Mouse (Mus musculus) liver, embryonic 12.5 days (tissue): Measurements from ENCODE around the gene Plxnc1. TPM values are rescaled to one million over a fixed set of nuclear protein-coding genes. Genes with fewer than 3 reads are reported as not detected.

ENCODE experiments used
- ATAC-seq: fragments of 200-750 bp; cut with Nextera tagmentation; 2 replicates; pipeline ENCODE4 v1.8.0; 2017; ENCODE audit warnings: moderate number of reproducible peaks, mild to moderate bottlenecking, moderate library complexity
- H3K27ac ChIP-seq: fragments of 300-500 bp; sonication (generic); 2 replicates; pipeline ENCODE4 v1.5.1; 2016; ENCODE audit warnings: mild to moderate bottlenecking
- H3K27me3 ChIP-seq: fragments of 300-500 bp; sonication (generic); replicated peaks from 2 replicates; pipeline ENCODE4 v1.6.1; 2016; ENCODE audit warnings: mild to moderate bottlenecking, moderate library complexity
- H3K36me3 ChIP-seq: fragments of 300-500 bp; sonication (generic); 2 replicates; pipeline ENCODE4 v1.6.1; 2016; ENCODE audit warnings: mild to moderate bottlenecking, moderate library complexity
- H3K4me1 ChIP-seq: fragments of 300-500 bp; sonication (generic); 2 replicates; pipeline ENCODE4 v1.6.1; 2016
- H3K4me2 ChIP-seq: fragments of 300-500 bp; sonication (generic); 2 replicates; pipeline ENCODE4 v1.6.1; 2016; ENCODE audit warnings: mild to moderate bottlenecking, moderate library complexity
- H3K4me3 ChIP-seq: fragments of 300-500 bp; sonication (generic); 2 replicates; pipeline ENCODE4 v1.5.1; 2016; ENCODE audit warnings: mild to moderate bottlenecking, moderate library complexity
- H3K9ac ChIP-seq: fragments of 300-500 bp; sonication (generic); 2 replicates; pipeline ENCODE4 v1.6.1; 2016; ENCODE audit warnings: mild to moderate bottlenecking, moderate library complexity
- H3K9me3 ChIP-seq: fragments of 300-500 bp; sonication (generic); replicated peaks from 2 replicates; pipeline ENCODE4 v1.6.1; 2016; ENCODE audit warnings: mild to moderate bottlenecking, moderate library complexity
- WGBS: fragments of 180-500 bp; shearing (Covaris S2); methylation state at CpG from one replicate; pipeline ENCODE4 v1.1.7; 2016; ENCODE audit not compliant: insufficient replicate concordance; 5-methylcytosine and 5-hydroxymethylcytosine counted together
- polyA plus RNA-seq: library from polyadenylated mRNA; unstranded; fragments of >200 nt; fragmentation: Nextera tagmentation; extraction: Ambion mirVana; gene quantifications from 2 replicates; pipeline ENCODE4 v1.2.1, GENCODE M21; 2016

The Plxnc1 gene
- polyA plus RNA-seq, 1 experiment from 2014 or later, result 4.4 TPM

- WGBS, result 60% methylated on average over 4 of the region's 5 CpGs
- Histone ChIP-seq H3K27me3 (no peaks in the 10 kb centered on the region), H3K36me3 (peaks cover 8% of the 10 kb centered on the region; the same call in 1 of the 2 replicates), H3K9me3 (no peaks in the 10 kb centered on the region), H3K4me2 (no peak overlapping the region), H3K27ac (no peak overlapping the region), H3K4me1 (peaks cover 12% of the 10 kb centered on the region), H3K9ac (no peak overlapping the region), H3K4me3 (no peak overlapping the region)
- ATAC-seq, result no peak
These were observed 39.4 kb downstream of the Plxnc1 start for GRCm38 (mm10) chr10:94905219-94905618.

- no peak overlapping the region for H3K27ac ChIP-seq
- no peaks in the 10 kb centered on the region for H3K4me1 ChIP-seq
- H3K9ac ChIP-seq, result no peak overlapping the region
- H3K4me3 ChIP-seq, result no peak overlapping the region
- no peaks in the 10 kb centered on the region for H3K27me3 ChIP-seq
- WGBS, result 79% methylated on average over 6 of the region's 6 CpGs
- H3K36me3 ChIP-seq, result peaks cover 7% of the 10 kb centered on the region; the same call in 1 of the 2 replicates
- H3K9me3 ChIP-seq, result no peaks in the 10 kb centered on the region
- no peak for ATAC-seq
- H3K4me2 ChIP-seq, result no peak overlapping the region
These were observed 47.7 kb downstream of the Plxnc1 start for GRCm38 (mm10) chr10:94896950-94897349.

DNA sequence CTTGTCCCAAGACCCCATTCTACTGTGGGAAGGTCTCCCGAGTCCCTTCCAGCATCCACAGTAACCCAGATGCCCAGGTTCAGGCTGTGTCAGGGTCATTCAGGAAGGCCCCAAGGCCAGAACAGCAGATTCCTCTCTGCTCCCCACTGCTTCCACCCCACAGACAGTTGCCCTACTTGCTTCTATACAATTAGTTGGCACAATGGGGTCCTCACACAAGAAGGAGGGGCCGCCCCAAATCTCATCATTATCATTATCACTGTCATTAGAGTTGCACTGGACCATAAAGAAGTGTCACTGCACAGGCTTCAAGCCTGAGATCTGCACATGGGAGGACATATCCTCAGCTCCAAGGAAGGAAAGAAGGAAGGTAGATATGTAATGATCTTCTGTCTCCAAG, 48.3 kb downstream of the Plxnc1 start:
- no peak overlapping the region for H3K9ac ChIP-seq
- peaks cover 7% of the 10 kb centered on the region; the same call in 1 of the 2 replicates for H3K36me3 ChIP-seq
- H3K4me3 ChIP-seq, result no peak overlapping the region
- no peak overlapping the region for H3K27ac ChIP-seq
- H3K4me2 ChIP-seq, result no peak overlapping the region
- H3K9me3 ChIP-seq, result no peaks in the 10 kb centered on the region
- 75% methylated on average over 2 of the region's 2 CpGs for WGBS
- no peaks in the 10 kb centered on the region for H3K27me3 ChIP-seq
- H3K4me1 ChIP-seq, result no peaks in the 10 kb centered on the region
- no peak for ATAC-seq

DNA sequence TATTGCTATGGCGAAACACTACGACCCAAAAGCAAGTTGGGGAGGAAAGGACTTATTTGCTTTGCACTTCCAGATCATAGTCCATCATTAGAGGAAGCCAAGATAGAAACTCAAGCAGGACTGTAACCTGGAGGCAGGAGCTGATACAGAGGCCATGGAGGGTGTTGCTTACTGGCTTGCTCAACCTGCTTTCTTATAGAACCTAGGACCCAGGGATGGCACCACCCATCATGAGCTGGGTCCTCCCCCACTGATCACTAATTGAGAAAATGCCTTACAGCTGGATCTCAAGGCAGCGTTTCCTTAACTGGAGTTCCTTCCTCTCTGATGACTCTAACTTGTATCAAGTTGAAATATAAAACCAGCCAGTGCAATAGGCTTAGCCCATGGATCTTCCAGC, 48.8 kb downstream of the Plxnc1 start:
- no peaks in the 10 kb centered on the region for H3K27me3 ChIP-seq
- 87% methylated on average over 3 of the region's 3 CpGs for WGBS
- no peaks in the 10 kb centered on the region for H3K9me3 ChIP-seq
- H3K4me2 ChIP-seq, result no peak overlapping the region
- no peak overlapping the region for H3K9ac ChIP-seq
- no peak for ATAC-seq
- no peaks in the 10 kb centered on the region for H3K4me1 ChIP-seq
- no peak overlapping the region for H3K4me3 ChIP-seq
- no peak overlapping the region for H3K27ac ChIP-seq
- peaks cover 7% of the 10 kb centered on the region; the same call in 1 of the 2 replicates for H3K36me3 ChIP-seq

DNA sequence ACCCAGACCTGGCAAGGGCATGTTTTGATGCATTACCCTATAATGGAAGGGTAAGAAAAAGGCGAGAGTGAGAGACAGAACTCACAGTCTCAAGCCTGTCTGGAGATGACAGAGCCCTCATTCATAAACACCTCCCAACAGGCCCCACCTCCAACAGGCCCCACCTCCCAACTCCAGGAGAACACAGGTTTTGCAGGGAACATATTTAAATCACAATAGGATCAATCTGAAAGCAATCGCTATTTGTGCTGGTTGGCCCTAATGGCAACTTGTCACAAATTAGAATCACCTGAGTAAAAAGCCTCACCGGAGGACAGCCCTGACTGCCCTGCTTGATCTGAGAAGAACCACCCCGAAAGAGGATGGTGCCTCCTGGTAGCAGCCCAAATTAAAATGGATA, 54.9 kb downstream of the Plxnc1 start:
- H3K4me2 ChIP-seq, result no peak overlapping the region
- WGBS, result 80% methylated on average over 4 of the region's 4 CpGs
- H3K4me3 ChIP-seq, result no peak overlapping the region
- no peaks in the 10 kb centered on the region for H3K27me3 ChIP-seq
- ATAC-seq, result no peak
- H3K36me3 ChIP-seq, result peaks cover 14% of the 10 kb centered on the region; the same call in 1 of the 2 replicates
- 0 out of 2 replicates have a peak, but pooled peaks cover 4% of the 10 kb centered on the region for H3K9me3 ChIP-seq
- H3K27ac ChIP-seq, result no peak overlapping the region
- no peak overlapping the region for H3K9ac ChIP-seq
- no peaks in the 10 kb centered on the region for H3K4me1 ChIP-seq

DNA sequence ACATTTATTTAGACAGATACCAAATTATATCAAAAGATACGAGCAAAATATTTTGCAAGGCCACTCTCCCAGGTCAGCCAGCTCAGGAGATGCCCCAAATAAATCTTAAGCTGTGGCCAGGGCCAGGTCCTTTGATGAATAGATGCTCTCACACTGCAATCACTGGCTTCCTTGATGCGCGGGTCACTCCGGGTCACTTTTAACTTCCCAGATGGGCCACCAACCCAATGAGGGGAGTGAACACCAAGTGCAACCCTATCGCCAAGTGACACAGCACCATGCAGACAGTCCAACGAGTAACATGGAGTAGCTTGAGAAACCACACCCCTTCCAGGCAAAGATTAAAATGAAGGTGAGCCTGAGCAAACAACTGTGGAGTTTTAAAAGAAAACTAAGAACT, 61.4 kb downstream of the Plxnc1 start:
- H3K27me3 ChIP-seq, result no peaks in the 10 kb centered on the region
- H3K27ac ChIP-seq, result no peak overlapping the region
- H3K4me3 ChIP-seq, result no peak overlapping the region
- H3K36me3 ChIP-seq, result peaks cover 9% of the 10 kb centered on the region
- no peak for ATAC-seq
- no peak overlapping the region for H3K4me2 ChIP-seq
- H3K4me1 ChIP-seq, result 0 out of 2 replicates have a peak, but pooled peaks cover 3% of the 10 kb centered on the region
- no peaks in the 10 kb centered on the region for H3K9me3 ChIP-seq
- no peak overlapping the region for H3K9ac ChIP-seq
- WGBS, result 75% methylated on average over 6 of the region's 6 CpGs

GRCm38 (mm10) chr10:94871506-94871905, 73.1 kb downstream of the Plxnc1 start:
- H3K4me2 ChIP-seq, result no peak overlapping the region
- H3K9ac ChIP-seq, result no peak overlapping the region
- peaks cover 14% of the 10 kb centered on the region; the same call in 1 of the 2 replicates for H3K36me3 ChIP-seq
- no peak overlapping the region for H3K4me3 ChIP-seq
- peaks cover 10% of the 10 kb centered on the region; the same call in 1 of the 2 replicates for H3K4me1 ChIP-seq
- ATAC-seq, result no peak
- WGBS, result 56% methylated on average over 5 of the region's 5 CpGs
- H3K27ac ChIP-seq, result no peak overlapping the region
- no peaks in the 10 kb centered on the region for H3K27me3 ChIP-seq
- H3K9me3 ChIP-seq, result no peaks in the 10 kb centered on the region

DNA sequence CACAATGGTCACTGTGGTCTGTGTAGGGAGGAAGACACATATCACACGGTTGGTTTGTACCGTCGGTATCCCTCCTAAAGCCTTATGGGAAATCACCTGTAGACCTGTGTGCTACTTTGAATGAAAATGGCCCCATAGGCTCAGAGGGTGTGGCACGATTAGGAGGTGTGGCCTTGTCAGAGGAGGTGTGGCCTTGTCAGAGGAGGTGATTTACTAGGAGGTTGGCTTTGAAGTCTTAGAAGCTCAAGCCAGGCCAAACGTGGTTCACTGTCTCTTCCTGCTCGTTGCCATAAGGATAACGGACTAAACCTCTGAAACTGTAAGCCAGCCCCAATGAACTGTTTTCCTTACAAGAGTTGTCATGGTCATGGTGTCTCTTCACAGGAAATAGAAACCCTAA, 73.5 kb downstream of the Plxnc1 start:
- WGBS, result 78% methylated on average over 7 of the region's 7 CpGs
- H3K4me1 ChIP-seq, result peaks cover 10% of the 10 kb centered on the region; the same call in 1 of the 2 replicates
- H3K27me3 ChIP-seq, result no peaks in the 10 kb centered on the region
- no peak overlapping the region for H3K9ac ChIP-seq
- peak; percentile 35; the same call in 1 of the 2 replicates for ATAC-seq
- no peak overlapping the region for H3K27ac ChIP-seq
- H3K4me3 ChIP-seq, result no peak overlapping the region
- no peaks in the 10 kb centered on the region for H3K9me3 ChIP-seq
- H3K36me3 ChIP-seq, result peaks cover 14% of the 10 kb centered on the region; the same call in 1 of the 2 replicates
- no peak overlapping the region for H3K4me2 ChIP-seq

DNA sequence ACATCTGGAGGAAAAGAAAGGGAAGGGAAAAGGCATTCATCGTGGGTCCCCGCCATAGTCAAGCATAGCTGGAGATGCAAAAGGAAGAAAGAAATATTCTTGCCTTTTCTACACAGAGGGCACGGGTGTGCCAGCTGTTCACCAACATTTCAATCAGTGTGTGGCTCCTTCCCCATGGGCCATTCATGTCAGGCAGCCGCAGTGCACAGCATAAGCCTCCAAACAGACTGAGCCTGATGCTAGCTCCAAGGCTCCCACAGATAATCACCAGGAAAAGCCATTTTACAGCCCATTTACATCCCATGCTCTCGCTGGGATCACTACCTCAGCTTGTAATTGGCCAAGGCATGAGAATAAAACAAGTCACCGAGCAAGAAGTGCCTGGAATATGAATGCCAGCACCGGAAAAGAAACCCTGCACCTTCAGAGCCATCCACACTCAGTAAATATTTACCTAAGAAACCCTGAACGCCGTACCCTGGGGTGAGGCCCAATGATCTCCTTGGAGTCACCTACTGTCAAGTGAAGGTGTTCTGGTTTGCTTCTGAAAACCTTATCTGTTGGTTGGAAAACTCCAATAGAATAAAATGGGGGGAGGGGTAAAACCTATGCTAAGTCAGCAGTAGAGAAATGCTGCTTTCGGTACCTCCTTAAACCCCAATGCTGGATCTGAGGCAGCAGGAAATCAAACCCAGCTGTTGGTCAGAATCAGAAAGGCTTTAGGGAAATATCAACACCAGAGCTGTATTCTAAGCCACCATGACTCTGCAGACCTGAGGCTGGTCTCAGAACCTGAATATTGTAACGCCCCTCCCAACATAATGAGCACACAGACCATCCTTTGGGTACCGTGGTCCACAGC, 77.4 kb downstream of the Plxnc1 start:
- Histone ChIP-seq H3K4me3 (no peak overlapping the region), H3K4me1 (peaks cover 10% of the 10 kb centered on the region; the same call in 1 of the 2 replicates), H3K27me3 (no peaks in the 10 kb centered on the region), H3K27ac (no peak overlapping the region), H3K9me3 (no peaks in the 10 kb centered on the region), H3K9ac (no peak overlapping the region), H3K4me2 (no peak overlapping the region), H3K36me3 (peaks cover 26% of the 10 kb centered on the region; the same call in 1 of the 2 replicates)
- 82% methylated on average over 12 of the region's 12 CpGs for WGBS
- no peak for ATAC-seq

DNA sequence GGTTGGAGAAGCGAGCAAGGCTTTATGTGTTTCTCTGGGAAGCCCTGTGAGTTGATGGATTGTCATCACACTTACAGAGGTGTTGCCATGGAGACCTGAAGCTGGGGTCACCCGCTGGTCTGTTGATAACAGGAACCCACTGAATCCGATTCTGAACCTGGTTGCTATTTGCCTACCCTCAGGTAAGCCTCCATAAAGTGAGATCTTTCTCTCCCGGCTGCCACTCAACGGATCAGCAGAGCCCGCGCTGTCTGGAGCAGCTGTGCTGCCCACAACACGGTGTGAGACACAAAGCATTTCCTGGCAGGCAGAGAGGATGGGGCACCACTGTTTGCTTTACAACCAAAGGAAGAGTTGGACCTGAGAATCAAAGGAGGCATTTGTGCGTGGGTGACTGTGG, 79.4 kb downstream of the Plxnc1 start:
- Histone ChIP-seq H3K9ac (no peak overlapping the region), H3K9me3 (no peaks in the 10 kb centered on the region), H3K4me3 (no peak overlapping the region), H3K27ac (no peak overlapping the region), H3K27me3 (no peaks in the 10 kb centered on the region), H3K36me3 (peaks cover 26% of the 10 kb centered on the region; the same call in 1 of the 2 replicates), H3K4me2 (no peak overlapping the region), H3K4me1 (no peaks in the 10 kb centered on the region)
- WGBS, result 57% methylated on average over 9 of the region's 9 CpGs
- ATAC-seq, result no peak

GRCm38 (mm10) chr10:94864199-94864928, 80.3 kb downstream of the Plxnc1 start:
- Histone ChIP-seq H3K36me3 (peaks cover 28% of the 10 kb centered on the region; the same call in 1 of the 2 replicates), H3K9ac (no peak overlapping the region), H3K4me2 (no peak overlapping the region), H3K9me3 (no peaks in the 10 kb centered on the region), H3K27me3 (no peaks in the 10 kb centered on the region), H3K4me1 (peaks cover 3% of the 10 kb centered on the region), H3K27ac (no peak overlapping the region), H3K4me3 (no peak overlapping the region)
- 73% methylated on average over 9 of the region's 9 CpGs for WGBS
- ATAC-seq, result no peak

DNA sequence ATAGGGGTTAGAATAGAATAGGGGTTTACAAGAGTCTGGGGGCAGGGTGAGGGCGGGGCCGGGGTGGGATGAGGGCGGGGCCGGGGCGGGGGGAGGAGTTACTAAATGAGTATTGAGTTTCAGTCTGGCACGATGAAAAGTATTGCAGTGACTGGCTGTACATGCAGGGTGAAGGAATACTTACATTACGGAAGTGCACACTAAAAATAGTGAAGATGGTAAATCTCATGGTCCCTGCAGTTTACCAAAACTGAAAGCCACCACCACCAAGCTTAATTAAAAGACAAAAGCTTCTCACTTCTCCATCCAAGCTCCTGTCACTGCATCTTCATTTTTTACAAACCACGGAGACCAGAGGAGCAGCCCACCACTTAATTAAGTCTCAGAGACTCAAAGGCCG, 81.4 kb downstream of the Plxnc1 start:
- no peak overlapping the region for H3K9ac ChIP-seq
- H3K4me1 ChIP-seq, result peaks cover 14% of the 10 kb centered on the region
- H3K4me3 ChIP-seq, result no peak overlapping the region
- WGBS, result 72% methylated on average over 9 of the region's 9 CpGs
- H3K9me3 ChIP-seq, result no peaks in the 10 kb centered on the region
- no peak for ATAC-seq
- H3K27ac ChIP-seq, result no peak overlapping the region
- H3K27me3 ChIP-seq, result no peaks in the 10 kb centered on the region
- H3K4me2 ChIP-seq, result no peak overlapping the region
- H3K36me3 ChIP-seq, result peaks cover 28% of the 10 kb centered on the region; the same call in 1 of the 2 replicates
